Mouse (Mus musculus): Measurements from ENCODE around the gene Il16.

Il16 gene

GRCm38 (mm10) chr7:83650638-83651037, 94.9 kb downstream of the Il16 start:
- DNase-seq (ENCODE audit: extremely low read depth, low read depth), result no peak

DNA sequence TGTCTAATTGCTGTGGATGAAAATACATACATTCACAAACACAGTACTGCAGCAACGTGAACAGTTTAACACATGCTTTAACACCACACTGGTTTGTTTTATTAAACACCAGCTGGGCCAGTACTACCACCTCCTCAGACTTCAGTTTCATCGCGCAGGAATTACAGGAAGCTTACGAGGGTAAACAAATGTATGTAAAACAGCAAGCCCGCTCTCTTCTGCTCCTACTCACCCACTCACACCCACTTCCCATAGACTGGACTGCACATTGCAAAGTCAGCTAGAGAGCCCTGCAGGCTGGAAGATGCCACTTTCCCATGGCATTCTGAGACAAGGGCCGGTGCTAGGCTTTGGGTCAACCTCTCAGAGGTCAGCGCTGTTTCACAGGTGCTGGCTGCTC, 96.7 kb downstream of the Il16 start:
- DNase-seq (ENCODE audit: extremely low read depth, low read depth), result no peak

GRCm38 (mm10) chr7:83645476-83645875, 100.0 kb downstream of the Il16 start:
- no peak for DNase-seq (ENCODE audit: extremely low read depth, low read depth)

- no peak for DNase-seq (ENCODE audit: extremely low read depth, low read depth)
These were observed 100.8 kb downstream of the Il16 start for GRCm38 (mm10) chr7:83644761-83645160.

DNA sequence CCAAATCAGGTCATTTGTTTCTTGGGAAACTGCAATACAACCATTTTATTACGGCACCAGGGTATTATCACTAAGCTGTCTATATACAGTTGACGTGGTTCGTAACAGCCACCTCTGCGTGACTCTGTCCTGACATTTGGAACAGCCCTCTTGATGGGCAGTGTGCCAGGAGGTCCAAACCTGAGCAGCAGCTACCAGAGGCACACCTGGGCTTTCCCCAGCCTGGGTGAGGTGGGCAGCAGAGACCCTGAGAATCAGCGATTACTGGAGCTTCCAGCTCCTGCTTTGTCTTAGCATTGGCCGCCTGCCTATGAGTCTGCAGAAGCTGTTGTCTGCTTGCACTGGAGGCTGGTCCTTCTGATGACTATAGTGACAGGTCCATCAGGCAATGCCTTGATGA, 101.9 kb downstream of the Il16 start:
- no peak for DNase-seq (ENCODE audit: extremely low read depth, low read depth)

DNA sequence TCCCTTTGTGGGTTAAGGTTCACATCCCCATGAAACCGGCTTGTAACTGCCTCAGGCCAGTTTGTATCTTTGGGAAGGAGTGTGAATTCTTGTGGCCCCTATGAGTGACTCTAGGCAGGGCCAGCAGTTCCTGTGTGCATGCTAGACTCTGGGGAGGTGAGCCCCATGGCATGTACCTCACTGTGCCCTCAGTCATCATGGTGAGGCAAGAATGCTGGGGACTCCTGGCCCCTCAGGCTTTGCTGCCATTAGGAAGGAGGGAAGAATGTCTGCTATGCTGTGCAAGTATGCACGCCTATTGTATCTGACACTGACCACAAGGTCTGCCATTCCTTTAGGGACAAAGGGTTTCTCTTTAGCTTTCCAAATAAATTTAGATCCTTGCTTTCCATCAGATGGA, 104.4 kb downstream of the Il16 start:
- DNase-seq (ENCODE audit: extremely low read depth, low read depth), result no peak

- no peak for DNase-seq (ENCODE audit: extremely low read depth, low read depth)
These were observed 104.9 kb downstream of the Il16 start for GRCm38 (mm10) chr7:83640581-83640980.

GRCm38 (mm10) chr7:83639084-83639483, 106.4 kb downstream of the Il16 start:
- no peak for DNase-seq (ENCODE audit: extremely low read depth, low read depth)

GRCm38 (mm10) chr7:83637781-83638583, 107.5 kb downstream of the Il16 start:
- DNase-seq (ENCODE audit: extremely low read depth, low read depth), result no peak

- DNase-seq (ENCODE audit: extremely low read depth, low read depth), result no peak
These were observed 109.1 kb downstream of the Il16 start for GRCm38 (mm10) chr7:83636425-83636824.

- DNase-seq (ENCODE audit: extremely low read depth, low read depth), result no peak
These were observed 109.8 kb downstream of the Il16 start for GRCm38 (mm10) chr7:83635726-83636125.

DNA sequence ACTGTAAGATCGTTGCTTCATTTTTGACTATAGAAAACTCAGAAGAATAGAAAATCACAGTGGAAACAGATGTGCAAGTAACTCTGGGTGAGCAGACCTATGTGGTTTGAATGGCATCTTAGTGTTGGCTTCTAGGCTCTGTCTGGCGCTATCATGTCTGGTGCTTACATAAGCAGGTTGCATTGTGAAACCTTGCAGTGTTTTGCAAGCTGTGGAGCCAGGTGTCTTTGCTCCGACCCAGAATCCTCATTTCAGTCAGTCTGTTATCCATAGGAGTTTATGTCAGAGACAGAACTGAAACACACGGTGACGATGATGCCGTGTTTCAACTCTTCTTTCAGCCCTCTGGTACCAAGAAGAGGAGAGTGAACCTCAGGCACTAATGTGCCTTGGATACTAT, 111.7 kb downstream of the Il16 start:
- no peak for DNase-seq (ENCODE audit: extremely low read depth, low read depth)

GRCm38 (mm10) chr7:83632682-83633120, 112.8 kb downstream of the Il16 start:
- no peak for DNase-seq (ENCODE audit: extremely low read depth, low read depth)

DNA sequence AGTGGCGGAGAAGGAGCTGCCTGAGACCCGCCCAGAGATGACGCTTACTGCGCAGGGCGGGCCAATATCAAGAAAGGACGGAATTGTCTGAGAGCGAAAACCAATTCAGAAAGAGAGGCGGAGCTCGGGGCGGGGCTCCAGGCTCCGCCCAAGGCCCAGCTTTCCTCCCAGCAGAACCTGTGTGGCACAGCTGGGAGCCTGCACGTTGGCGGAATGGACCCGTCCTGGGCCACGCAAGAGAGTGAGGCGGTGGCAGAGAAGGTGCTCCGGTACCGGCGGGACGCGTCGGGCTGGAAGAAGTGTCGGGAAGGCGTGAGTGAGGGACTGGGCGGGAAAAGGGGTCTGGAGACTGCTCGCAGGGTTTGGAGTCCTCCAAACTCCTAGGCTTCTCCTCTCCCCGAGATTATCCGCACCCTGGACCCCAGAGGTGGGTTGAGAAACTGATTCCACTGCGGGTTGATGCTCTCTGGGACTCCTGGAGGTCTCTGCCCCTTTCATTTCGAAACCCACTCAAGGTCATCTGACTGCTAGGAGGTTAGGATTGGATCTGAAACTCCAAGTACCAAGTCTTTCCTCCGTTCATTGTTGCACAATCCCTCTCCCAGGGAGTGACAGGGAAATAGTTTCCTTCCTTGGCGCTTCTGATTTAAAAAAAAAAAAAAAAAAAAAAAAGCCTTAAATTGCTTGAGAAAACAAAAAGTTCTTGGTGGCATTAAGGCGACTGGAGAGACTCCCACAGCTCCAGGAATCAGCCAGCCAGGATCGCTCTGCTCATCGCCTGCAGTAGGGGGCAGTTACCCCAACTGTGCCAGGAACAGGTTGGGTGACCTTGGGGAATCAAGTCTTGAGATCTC, 113.5 kb downstream of the Il16 start, which contains the start of gene Stard5:
TSS of gene Stard5 (plus strand) at position 132 of the 854 bp plus-strand sequence.
- DNase-seq (ENCODE audit: extremely low read depth, low read depth), result peak; percentile 81

GRCm38 (mm10) chr7:83631073-83631827, 114.3 kb downstream of the Il16 start:
- peak; percentile 13 for DNase-seq (ENCODE audit: extremely low read depth, low read depth)

DNA sequence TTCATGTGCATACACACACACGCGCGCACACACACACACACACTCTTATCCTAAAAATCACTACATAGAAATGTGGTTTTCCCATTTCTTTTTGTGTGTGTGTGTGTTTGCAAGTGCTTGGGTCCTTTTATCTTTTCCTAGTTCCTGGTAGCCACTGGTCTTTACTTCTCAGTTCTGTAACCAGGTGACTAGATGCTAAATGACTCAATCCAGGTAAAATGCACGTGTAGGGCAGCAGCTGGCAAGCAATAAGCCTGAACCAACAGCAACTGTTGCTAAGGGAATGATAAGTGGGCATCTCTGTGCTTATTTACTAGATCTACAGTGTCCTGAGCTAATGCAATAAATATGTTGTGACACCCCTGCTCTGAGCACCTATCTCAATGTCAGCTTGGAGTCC, 118.2 kb downstream of the Il16 start:
- DNase-seq (ENCODE audit: extremely low read depth, low read depth), result no peak

- DNase-seq (ENCODE audit: extremely low read depth, low read depth), result no peak
These were observed 118.8 kb downstream of the Il16 start for GRCm38 (mm10) chr7:83626557-83627257.

- no peak for DNase-seq (ENCODE audit: extremely low read depth, low read depth)
These were observed 121.5 kb downstream of the Il16 start for GRCm38 (mm10) chr7:83624065-83624464.

- no peak for DNase-seq (ENCODE audit: extremely low read depth, low read depth)
These were observed 122.9 kb downstream of the Il16 start for GRCm38 (mm10) chr7:83622582-83622981.

GRCm38 (mm10) chr7:83618709-83619108, 126.8 kb downstream of the Il16 start:
- no peak for DNase-seq (ENCODE audit: extremely low read depth, low read depth)

GRCm38 (mm10) chr7:83616268-83616667, 129.3 kb downstream of the Il16 start:
- no peak for DNase-seq (ENCODE audit: extremely low read depth, low read depth)

All from MEL-GATA-1-ER (cell line).